Mouse (Mus musculus) cerebellum, adult (tissue): ENCODE data around the gene Gcn1l1.
A peak's percentile ranks its signal among the peaks of the same experiment; 100 is the strongest.

ENCODE experiments used
- ATAC-seq: cut with Nextera tagmentation; 2 replicates; pipeline ENCODE4 v1.9.2; 2017; ENCODE audit warnings: mild to moderate bottlenecking, moderate library complexity, mixed read lengths; ENCODE audit not compliant: insufficient number of reproducible peaks, low FRiP score, low TSS enrichment

Gene Gcn1l1

DNA sequence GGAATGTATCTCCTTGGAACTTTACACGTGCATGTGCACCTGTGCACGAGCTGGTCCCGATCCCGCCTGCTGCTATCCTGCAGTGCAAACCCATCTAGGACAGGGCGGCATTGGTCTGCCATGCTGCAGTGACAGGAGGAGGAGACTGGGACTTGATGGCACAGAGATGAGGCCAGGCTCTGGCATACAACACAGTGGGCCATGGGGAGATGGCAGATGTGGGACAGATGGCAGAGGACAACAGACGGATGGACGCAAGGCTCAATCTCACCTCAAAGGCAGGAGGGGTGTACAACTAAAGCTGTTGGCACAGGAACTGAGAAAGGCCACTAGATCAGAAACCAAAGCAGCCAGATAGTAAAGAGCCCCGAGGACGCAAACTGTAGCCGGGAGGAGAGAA is 85.8 kb downstream of the Gcn1l1 start:
- no peak for ATAC-seq

GRCm38 (mm10) chr5:115651821-115652220 is 86.8 kb downstream of the Gcn1l1 start:
- ATAC-seq, result no peak

- ATAC-seq, result peak; percentile 95
Observed at GRCm38 (mm10) chr5:115652681-115653575, 87.9 kb downstream of the Gcn1l1 start.

GRCm38 (mm10) chr5:115653776-115654175 is 88.7 kb downstream of the Gcn1l1 start:
- ATAC-seq, result no peak

GRCm38 (mm10) chr5:115656677-115657076 is 91.6 kb downstream of the Gcn1l1 start:
- no peak for ATAC-seq

- ATAC-seq, result no peak
Observed at GRCm38 (mm10) chr5:115657234-115657633, 92.2 kb downstream of the Gcn1l1 start.

DNA sequence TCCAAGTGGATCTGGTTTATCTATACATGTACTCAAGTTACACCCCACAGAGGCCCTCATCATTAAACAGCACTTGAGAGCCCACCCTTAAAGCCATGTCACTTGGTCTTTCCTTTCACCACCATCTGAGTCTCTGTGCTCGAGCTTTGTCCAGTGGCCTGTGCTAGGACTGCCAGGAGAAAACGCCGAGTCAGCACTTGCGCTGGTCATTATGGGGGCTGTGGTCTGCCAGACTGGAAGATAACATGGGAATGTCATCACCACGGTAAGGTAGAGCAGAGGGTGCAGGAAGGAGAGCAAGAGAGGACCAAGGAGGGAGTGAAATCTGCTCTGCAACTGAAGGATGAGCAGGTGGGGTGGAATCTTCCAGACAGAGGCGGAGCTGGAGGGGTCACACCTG is 93.3 kb downstream of the Gcn1l1 start:
- no peak for ATAC-seq

GRCm38 (mm10) chr5:115662658-115663057 is 97.6 kb downstream of the Gcn1l1 start:
- ATAC-seq, result no peak

GRCm38 (mm10) chr5:115666366-115667065 is 101.5 kb downstream of the Gcn1l1 start:
- ATAC-seq, result no peak

DNA sequence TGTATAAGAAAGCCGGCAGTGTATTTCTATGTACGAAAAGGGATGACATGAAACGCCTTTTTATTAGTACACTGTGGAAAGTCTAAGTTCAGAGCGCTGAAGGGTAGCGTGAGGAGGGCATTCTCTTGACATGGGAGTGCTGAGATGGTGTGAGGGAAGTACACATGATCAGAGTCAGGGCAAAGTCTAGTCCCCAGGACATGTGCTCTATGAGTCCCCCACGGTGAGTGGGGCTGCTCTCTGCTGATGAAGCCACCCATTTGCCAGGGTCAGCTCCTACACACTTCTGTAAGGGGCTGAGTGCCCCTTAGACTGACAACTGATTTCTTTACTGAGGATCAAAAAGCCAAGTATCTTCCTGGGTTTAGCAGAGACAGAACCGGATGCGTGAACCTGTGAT is 102.2 kb downstream of the Gcn1l1 start:
- ATAC-seq, result no peak

GRCm38 (mm10) chr5:115667894-115668293 is 102.8 kb downstream of the Gcn1l1 start:
- ATAC-seq, result no peak

DNA sequence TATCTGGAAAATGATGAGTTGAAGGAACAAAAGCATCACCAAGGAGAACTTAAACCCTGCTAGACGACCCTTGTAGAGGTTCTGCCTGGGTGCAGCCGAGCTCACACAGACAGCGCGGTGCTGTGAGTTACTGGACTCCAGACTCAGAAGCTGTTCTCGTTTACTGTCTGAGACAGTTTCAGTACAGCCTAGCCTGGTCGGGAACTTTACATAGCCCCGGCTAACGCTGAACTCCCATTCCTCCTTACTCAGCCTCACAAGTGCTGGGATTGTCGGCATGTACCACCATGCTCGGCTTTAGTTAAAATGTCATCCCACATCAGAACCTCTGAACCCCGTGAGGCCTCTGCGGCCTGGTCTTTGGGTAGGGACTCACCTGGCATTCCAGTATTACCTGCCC is 103.9 kb downstream of the Gcn1l1 start:
- ATAC-seq, result no peak

DNA sequence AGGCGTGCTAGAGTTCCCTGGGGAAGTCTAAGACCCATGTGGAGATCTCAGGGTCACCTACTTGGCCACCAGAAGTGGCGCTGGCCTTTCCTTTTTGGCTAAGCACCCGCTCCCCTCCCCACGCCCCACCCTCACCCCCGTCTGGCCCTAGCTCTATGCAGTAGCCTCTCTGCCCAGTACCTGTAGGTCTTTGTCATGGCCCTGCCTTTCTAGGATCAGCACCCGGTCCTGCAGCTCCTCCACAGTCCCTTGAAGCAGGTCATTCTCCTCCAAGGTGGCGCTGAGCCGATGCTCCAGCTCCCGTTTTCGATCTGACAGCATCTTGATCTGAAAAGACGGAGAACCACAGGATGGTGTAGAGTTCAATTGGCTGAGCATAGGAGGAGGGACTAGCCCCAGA is 104.9 kb downstream of the Gcn1l1 start:
- no peak for ATAC-seq

- no peak for ATAC-seq
Observed at GRCm38 (mm10) chr5:115670406-115670805, 105.4 kb downstream of the Gcn1l1 start.

- no peak for ATAC-seq
Observed at GRCm38 (mm10) chr5:115671846-115672245, 106.8 kb downstream of the Gcn1l1 start.
